Comparison of ENCODE assay signal across 16 mouse cellular contexts in the genomic region with DNA sequence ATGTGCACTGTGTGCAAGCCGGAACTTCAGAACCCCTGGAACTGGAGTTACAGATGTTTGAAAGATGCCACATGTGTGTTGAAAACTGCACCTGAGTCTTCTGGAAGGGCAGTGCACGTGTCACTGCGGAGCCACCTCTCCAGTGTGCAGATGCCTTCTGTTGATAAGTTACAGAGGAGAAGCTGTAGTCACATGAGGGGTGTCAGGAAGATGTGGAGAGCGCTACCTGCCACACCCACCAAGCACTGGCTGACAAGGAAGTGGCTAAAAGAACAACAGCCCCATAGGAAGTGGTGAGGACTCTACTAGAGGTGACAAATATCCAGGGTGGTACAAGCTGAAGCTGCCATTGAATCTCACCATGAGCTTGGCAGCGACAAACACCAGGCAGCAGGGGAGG. TPM values are rescaled to one million over a fixed set of nuclear protein-coding genes. Genes with fewer than 3 reads are reported as not detected.
DNase-seq lines count a peak whose midpoint lies in the region; ATAC-seq and TF ChIP-seq lines count a peak whose summit lies in the region.
"Had no signal": no experiment of that assay in that cellular context is flagged by ENCODE, and none has a peak within 500 bp of the region (broad histone marks: within the 10 kb centered on the region; RNA-seq: fewer than 3 reads in every experiment).

No protein-coding gene starts in this region.

- H3K27me3 ChIP-seq in stomach, embryonic 15.5 days (replicated peaks): no peaks in the 10 kb centered on the region
- H3K27me3 ChIP-seq in stomach, postnatal 0 days (ENCODE audit: control insufficient read depth, insufficient read depth, low read length): no peaks in the 10 kb centered on the region
- peaks cover 4% of the 10 kb centered on the region for H3K27me3 ChIP-seq in megakaryocyte, embryonic 14.5 days (replicated peaks)
- no peaks in the 10 kb centered on the region for H3K27me3 ChIP-seq in cerebellum, adult 2 months (ENCODE audit: control insufficient read depth, insufficient read depth, low read length)

- WGBS in stomach, embryonic 15.5 days: 66% methylated on average over 5 of the region's 5 CpGs
- whole genome bisulfite sequencing in stomach, postnatal 0 days: 60% methylated on average over 5 of the region's 5 CpGs
- WGBS in cerebellum, adult 2 months: 70% methylated on average over 5 of the region's 5 CpGs

- H3K4me1 ChIP-seq in stomach, embryonic 15.5 days: peaks cover 7% of the 10 kb centered on the region; the same call in 1 of the 2 replicates
- H3K4me1 ChIP-seq in stomach, postnatal 0 days (replicated peaks; ENCODE audit: control insufficient read depth, insufficient read depth): no peaks in the 10 kb centered on the region; the same call in 1 of the 2 replicates
- H3K4me1 ChIP-seq in megakaryocyte, embryonic 14.5 days: peaks cover 71% of the 10 kb centered on the region
- H3K4me1 ChIP-seq in cerebellum, adult 2 months (ENCODE audit: control insufficient read depth, insufficient read depth, low read length): peaks cover 8% of the 10 kb centered on the region; the same call in 1 of the 2 replicates

- no peak for DNase-seq in stomach, postnatal 0 days (ENCODE audit: low spot score)
- peak; percentile 75 for DNase-seq in thymus, postnatal 4 days
- no peak for DNase-seq in heart, adult 9 months (ENCODE audit: low spot score in 2 of 2)
- DNase-seq in frontal cortex, postnatal 36 days (ENCODE audit: low spot score in 2 of 2): no peak
- DNase-seq in cerebellum, adult 2 months: no peak
- DNase-seq: adrenal gland, postnatal 25 days; cerebellum, postnatal 25 days; gastrocnemius, postnatal 36 days; retina, postnatal 1 day had no signal

- H3K4me2 ChIP-seq in stomach, embryonic 15.5 days: no peak overlapping the region
- H3K4me2 ChIP-seq in stomach, postnatal 0 days (replicated peaks; ENCODE audit: low read depth): no peak overlapping the region
- H3K4me2 ChIP-seq: hindbrain, embryonic 14.5 days had no signal

- H3K4me3 ChIP-seq in stomach, embryonic 15.5 days (replicated peaks): no peak overlapping the region
- H3K4me3 ChIP-seq in stomach, postnatal 0 days (ENCODE audit: low read depth, low read length): no peak overlapping the region
- peak overlapping the region; percentile 42 for H3K4me3 ChIP-seq in megakaryocyte, embryonic 14.5 days (replicated peaks)
- no peak overlapping the region for H3K4me3 ChIP-seq in cerebellum, adult 2 months (replicated peaks; ENCODE audit: insufficient read depth, low read depth, low read length)
- H3K4me3 ChIP-seq: layer of hippocampus, adult 2 months had no signal

- TF ChIP-seq CTCF in stomach, postnatal 0 days (IDR thresholded peaks at IDR 0.05; ENCODE audit: low read depth): no peak
- no peak for TF ChIP-seq CTCF in cerebellum, adult 2 months (IDR thresholded peaks at IDR 0.05; ENCODE audit: borderline replicate concordance, insufficient read depth, low read depth, low read length)

- H3K9ac ChIP-seq in stomach, embryonic 15.5 days: no peak overlapping the region
- no peak overlapping the region for H3K9ac ChIP-seq in stomach, postnatal 0 days (ENCODE audit: low read length)
- H3K9ac ChIP-seq: hindbrain, embryonic 14.5 days had no signal

- no peak for TF ChIP-seq EP300 in stomach, postnatal 0 days (optimal IDR thresholded peaks at IDR 0.05)

- H3K9me3 ChIP-seq in stomach, embryonic 15.5 days: no peaks in the 10 kb centered on the region
- no peaks in the 10 kb centered on the region for H3K9me3 ChIP-seq in stomach, postnatal 0 days (ENCODE audit: control insufficient read depth, low read length)
- no peaks in the 10 kb centered on the region for H3K9me3 ChIP-seq in megakaryocyte, embryonic 14.5 days

- no peak for TF ChIP-seq POLR2A in cerebellum, adult 2 months (IDR thresholded peaks at IDR 0.05; ENCODE audit: borderline replicate concordance, insufficient read depth, low read length)

- ATAC-seq in stomach, embryonic 15.5 days (ENCODE audit: insufficient read depth, low FRiP score, low read depth): peak; percentile 80; the same call in 1 of the 2 replicates
- no peak for ATAC-seq in stomach, postnatal 0 days (ENCODE audit: low FRiP score, low TSS enrichment)
- ATAC-seq in hematopoietic stem cell, adult 5-6 weeks (replicated peaks in 1 of 2; ENCODE audit: insufficient read depth in 1 of 2, low FRiP score in 2 of 2, low TSS enrichment in 1 of 2, low read depth in 1 of 2, poor library complexity in 2 of 2, severe bottlenecking in 2 of 2): peak; percentile 74 to 79

- no peak overlapping the region for H3K27ac ChIP-seq in stomach, embryonic 15.5 days
- H3K27ac ChIP-seq in stomach, postnatal 0 days (replicated peaks): no peak overlapping the region
- H3K27ac ChIP-seq in cerebellum, adult 2 months (ENCODE audit: insufficient read depth, low read length): no peak overlapping the region
- H3K27ac ChIP-seq: hindbrain, embryonic 14.5 days; layer of hippocampus, adult 2 months had no signal

- H3K36me3 ChIP-seq in stomach, embryonic 15.5 days: no peaks in the 10 kb centered on the region
- H3K36me3 ChIP-seq in stomach, postnatal 0 days (ENCODE audit: control insufficient read depth, insufficient read depth, low read length): no peaks in the 10 kb centered on the region
- H3K36me3 ChIP-seq in megakaryocyte, embryonic 14.5 days (replicated peaks; ENCODE audit: low read length): no peaks in the 10 kb centered on the region

RNA-seq across cellular contexts. Expression of a gene that starts 19.7 kb away (rescaled TPM):
- 1.7 and 2.8 TPM in 2 replicates for polyA plus RNA-seq in stomach, embryonic 15.5 days (2015; fragmentation: Nextera tagmentation; extraction: Ambion mirVana)
- 9.9 and 12.0 TPM in 2 replicates for polyA plus RNA-seq in stomach, postnatal 0 days (2015; fragmentation: Nextera tagmentation; extraction: Ambion mirVana)
- not detected in 2 replicates for total RNA-seq in hematopoietic stem cell, adult 5-6 weeks (2017)
- polyA plus RNA-seq in megakaryocyte, embryonic 14.5 days (2012; ENCODE audit: insufficient read depth, low replicate concordance): 3.4 and 19.5 TPM in 2 replicates
- polyA plus RNA-seq in cerebellum, adult 2 months (2012; rRNA removed): 175 and 183 TPM in 2 replicates

RNA-seq across cellular contexts. Expression of a gene that starts 28.6 kb away (rescaled TPM):
- 0.58 TPM in 1 of 2 replicates, not detected in the other for polyA plus RNA-seq in stomach, embryonic 15.5 days (2015; fragmentation: Nextera tagmentation; extraction: Ambion mirVana)
- polyA plus RNA-seq in stomach, postnatal 0 days (2015; fragmentation: Nextera tagmentation; extraction: Ambion mirVana): 0.80 and 0.81 TPM in 2 replicates
- total RNA-seq in hematopoietic stem cell, adult 5-6 weeks (2017): 18.0 and 43.2 TPM in 2 replicates
- polyA plus RNA-seq in megakaryocyte, embryonic 14.5 days (2012; ENCODE audit: insufficient read depth, low replicate concordance): 14.0 and 303 TPM in 2 replicates
- 1.00 and 1.0 TPM in 2 replicates for polyA plus RNA-seq in cerebellum, adult 2 months (2012; rRNA removed)
- polyA plus RNA-seq: hindbrain, embryonic 14.5 days had no signal

RNA-seq across cellular contexts. Expression of a gene that starts 34.0 kb away (rescaled TPM):
- polyA plus RNA-seq in stomach, embryonic 15.5 days (2015; fragmentation: Nextera tagmentation; extraction: Ambion mirVana): 308 and 323 TPM in 2 replicates
- 798 and 841 TPM in 2 replicates for polyA plus RNA-seq in stomach, postnatal 0 days (2015; fragmentation: Nextera tagmentation; extraction: Ambion mirVana)
- 123 and 168 TPM in 2 replicates for total RNA-seq in hematopoietic stem cell, adult 5-6 weeks (2017)
- polyA plus RNA-seq in megakaryocyte, embryonic 14.5 days (2012; ENCODE audit: insufficient read depth, low replicate concordance): 432 and 816 TPM in 2 replicates
- 401 and 405 TPM in 2 replicates for polyA plus RNA-seq in cerebellum, adult 2 months (2012; rRNA removed)

RNA-seq across cellular contexts. Expression of a gene that starts 50.5 kb away (rescaled TPM):
- not detected in 2 replicates for polyA plus RNA-seq in stomach, embryonic 15.5 days (2015; fragmentation: Nextera tagmentation; extraction: Ambion mirVana)
- not detected in 2 replicates for polyA plus RNA-seq in stomach, postnatal 0 days (2015; fragmentation: Nextera tagmentation; extraction: Ambion mirVana)
- total RNA-seq in hematopoietic stem cell, adult 5-6 weeks (2017): not detected in 2 replicates
- not detected in 2 replicates for polyA plus RNA-seq in megakaryocyte, embryonic 14.5 days (2012; ENCODE audit: insufficient read depth, low replicate concordance)
- not detected in 2 replicates for polyA plus RNA-seq in cerebellum, adult 2 months (2012; rRNA removed)
- total RNA-seq: adrenal gland, postnatal 25 days; ES-E14; gastrocnemius, postnatal 36 days; layer of hippocampus, adult 2 months had no signal
- polyA plus RNA-seq: hindbrain, embryonic 14.5 days; limb, embryonic 11.5 days had no signal

RNA-seq across cellular contexts. Expression of a gene that starts 56.9 kb away (rescaled TPM):
- polyA plus RNA-seq in stomach, embryonic 15.5 days (2015; fragmentation: Nextera tagmentation; extraction: Ambion mirVana): not detected in 2 replicates
- polyA plus RNA-seq in stomach, postnatal 0 days (2015; fragmentation: Nextera tagmentation; extraction: Ambion mirVana): not detected in 2 replicates
- not detected in 2 replicates for total RNA-seq in hematopoietic stem cell, adult 5-6 weeks (2017)
- not detected in 2 replicates for polyA plus RNA-seq in megakaryocyte, embryonic 14.5 days (2012; ENCODE audit: insufficient read depth, low replicate concordance)
- not detected in 2 replicates for polyA plus RNA-seq in cerebellum, adult 2 months (2012; rRNA removed)
- total RNA-seq: adrenal gland, postnatal 25 days; ES-E14; gastrocnemius, postnatal 36 days; layer of hippocampus, adult 2 months had no signal
- polyA plus RNA-seq: hindbrain, embryonic 14.5 days; limb, embryonic 11.5 days had no signal
